Mouse (Mus musculus) right cerebral cortex, postnatal 14 days (tissue): ENCODE measurements around the gene Tanc2.
A peak's percentile ranks its signal among the peaks of the same experiment; 100 is the strongest.

Experiments
- DNase-seq: peaks from one replicate; pipeline ENCODE4 v3.0.0; 2022

The Tanc2 gene

DNA sequence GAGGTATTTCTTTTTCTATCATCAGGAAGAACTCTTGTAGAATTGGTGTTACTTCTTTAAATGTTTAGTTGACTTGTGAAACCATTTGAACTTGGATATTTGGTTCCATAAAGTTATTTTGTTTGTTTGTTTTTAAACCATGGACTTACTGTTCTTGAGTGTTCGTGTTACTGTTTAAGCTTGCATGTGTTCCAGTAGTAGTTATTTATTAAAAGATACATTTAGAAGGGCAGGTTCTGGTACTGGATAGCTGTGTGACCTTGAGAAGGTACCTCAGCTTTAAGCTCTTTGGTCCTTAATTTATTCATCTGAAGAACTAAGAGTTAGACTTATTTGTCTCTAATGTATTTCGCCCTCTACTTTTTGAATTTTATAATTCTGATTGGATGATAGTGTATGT is 64.8 kb downstream of the Tanc2 start:
- DNase-seq, result no peak

DNA sequence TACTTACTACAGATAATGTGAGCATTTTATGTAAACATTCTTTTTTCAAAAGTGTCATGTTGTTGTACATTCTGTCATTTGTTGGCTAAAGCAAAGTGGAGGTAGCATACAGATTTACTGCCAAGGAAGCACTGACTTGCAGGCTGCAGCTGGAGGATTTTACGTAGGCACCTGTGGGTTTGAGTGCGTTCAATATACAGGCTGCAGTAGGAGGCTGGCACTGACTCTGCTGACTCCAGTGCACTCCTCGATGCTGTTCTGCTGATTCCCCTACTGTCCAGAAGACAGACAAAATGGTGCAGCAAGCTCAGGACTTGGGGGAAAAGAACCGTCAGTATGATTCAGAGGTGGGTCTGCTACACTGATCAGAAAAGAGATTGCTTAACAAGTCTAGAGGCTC is 65.5 kb downstream of the Tanc2 start:
- DNase-seq, result no peak

DNA sequence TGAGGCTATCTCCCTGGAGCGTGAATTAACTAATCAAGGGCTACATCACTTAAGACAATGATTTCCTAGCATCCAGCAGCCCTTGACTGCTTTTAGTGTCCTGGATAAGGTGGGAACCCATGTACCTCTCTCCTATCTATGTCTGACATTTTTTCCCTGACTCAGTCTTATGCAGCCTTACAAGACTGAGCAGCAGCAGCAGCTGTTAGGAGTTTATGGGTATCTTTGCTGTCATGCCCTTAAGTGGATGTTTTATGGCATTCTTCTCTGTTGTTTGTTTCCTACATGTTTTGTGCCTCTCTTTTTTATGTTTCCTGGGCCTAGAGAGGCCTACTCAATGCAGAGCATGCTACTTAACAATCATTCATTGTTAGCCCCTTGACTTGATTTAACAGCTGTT is 78.1 kb downstream of the Tanc2 start:
- no peak for DNase-seq

DNA sequence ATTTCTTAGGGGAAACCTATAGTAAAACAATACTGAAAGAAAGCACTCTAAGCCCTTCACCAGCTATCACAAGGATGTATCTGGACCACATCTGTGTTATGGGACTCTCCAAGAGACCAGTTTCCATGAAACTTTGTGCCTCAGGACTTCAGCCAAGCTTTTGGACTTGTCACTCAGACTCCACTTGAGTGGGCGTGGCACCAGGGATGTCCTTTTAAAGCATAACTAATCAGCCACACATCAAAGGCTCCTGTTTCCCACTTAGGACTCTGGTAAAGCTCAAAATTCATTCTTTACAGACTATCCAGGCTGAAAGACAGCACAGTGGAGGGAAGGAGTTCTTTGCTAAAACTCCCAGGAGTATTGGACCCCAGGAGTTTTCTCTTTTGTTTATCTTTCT is 89.2 kb downstream of the Tanc2 start:
- no peak for DNase-seq

DNA sequence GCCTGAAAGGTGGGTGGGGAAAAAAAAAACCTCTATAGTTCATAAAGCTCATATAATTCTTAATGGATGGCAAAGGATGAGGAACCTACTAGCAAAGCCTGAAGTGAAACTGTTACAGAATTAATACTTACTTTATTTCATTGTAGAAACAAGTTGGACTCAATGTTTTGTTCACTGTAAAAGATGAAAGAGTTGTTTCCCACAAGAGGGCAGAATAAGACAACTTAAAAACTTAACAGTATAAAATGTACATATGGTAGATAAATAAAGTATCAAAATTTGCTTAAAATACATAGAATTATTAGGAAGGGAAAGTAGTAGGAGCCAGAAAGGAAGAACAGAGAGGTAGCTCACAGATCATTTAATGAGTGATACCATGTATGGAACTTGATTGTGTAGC is 95.0 kb downstream of the Tanc2 start:
- DNase-seq, result no peak

DNA sequence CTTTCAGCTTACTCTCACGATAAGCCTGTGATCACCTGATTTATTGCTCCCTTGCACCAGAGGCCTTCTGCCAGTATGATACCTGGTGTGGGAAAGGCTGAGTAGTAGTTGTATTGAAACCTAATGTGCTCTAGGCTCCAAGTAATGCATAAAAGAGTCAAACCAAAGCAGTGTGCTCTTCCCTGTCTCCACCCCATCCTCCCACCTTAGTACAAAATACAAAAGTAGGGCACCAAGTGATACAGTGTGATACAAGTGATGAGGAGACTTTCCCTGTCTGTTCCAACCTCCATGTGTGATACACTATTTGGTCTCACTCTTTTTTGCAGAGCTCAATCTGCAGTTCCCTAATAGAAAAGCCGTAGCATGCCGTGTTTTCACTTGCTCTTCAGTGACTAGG is 110.7 kb downstream of the Tanc2 start:
- DNase-seq, result no peak

DNA sequence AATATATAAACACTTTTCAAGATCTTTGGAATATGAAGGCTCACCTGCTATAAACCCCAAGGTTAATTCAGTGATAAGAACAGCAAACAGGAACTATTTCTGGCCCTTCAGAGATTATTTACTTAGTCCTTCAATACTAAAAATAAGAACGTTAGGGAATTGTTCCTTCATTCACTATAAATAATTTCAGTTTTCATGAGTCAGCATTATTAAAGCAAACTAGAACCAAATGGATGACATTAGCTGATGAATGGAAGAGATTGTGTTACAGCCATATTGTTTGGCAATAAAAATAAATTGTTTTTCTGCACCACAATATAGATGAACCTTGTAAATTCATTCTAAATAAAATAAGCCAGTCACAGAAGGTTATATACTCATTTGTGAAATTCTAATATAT is 129.9 kb downstream of the Tanc2 start:
- DNase-seq, result no peak

DNA sequence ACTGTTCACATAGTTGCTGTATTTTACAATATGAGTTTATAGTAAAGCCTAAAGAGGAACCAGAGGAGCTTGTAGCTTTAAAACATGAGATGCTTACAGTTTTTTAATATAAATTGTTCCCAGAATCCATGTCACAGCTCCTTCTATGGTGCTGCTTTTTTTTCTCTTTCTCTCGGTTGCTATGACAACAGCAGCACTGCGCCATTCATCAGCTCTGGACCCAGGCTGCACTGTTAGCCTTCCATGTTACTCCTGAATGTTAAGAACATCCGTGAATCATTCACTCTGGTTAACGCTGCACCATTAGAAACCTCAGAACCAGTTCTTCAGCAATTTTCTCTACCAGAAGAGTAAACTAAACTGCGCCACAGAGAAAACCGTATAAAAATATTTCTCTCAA is 141.8 kb downstream of the Tanc2 start:
- DNase-seq, result peak; percentile 14

DNA sequence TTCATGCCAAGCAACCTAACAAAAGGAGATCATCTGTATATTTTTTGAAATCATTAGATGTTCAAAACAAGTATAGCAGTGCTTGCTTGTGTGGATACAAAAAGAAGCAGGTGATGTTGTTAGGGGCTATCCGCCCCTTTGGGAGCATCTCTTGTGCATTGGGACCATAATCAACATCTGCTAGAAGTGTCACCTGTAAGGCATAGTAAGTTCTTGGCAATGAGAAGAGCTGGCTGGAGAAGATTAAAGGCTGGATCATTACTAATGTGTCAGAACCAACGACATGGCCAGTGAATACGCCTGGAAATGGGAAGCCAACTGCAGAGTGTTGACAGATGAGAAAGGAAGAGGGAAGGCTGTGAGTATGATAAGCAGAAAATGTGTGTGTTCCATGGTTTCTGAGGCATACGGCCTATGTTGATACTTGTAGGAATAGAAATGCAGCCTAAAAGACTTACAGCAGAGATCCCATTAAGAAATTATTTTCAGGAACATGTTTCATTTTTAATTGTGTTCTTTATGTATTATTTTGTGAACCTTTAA is 142.3 kb downstream of the Tanc2 start:
- no peak for DNase-seq

DNA sequence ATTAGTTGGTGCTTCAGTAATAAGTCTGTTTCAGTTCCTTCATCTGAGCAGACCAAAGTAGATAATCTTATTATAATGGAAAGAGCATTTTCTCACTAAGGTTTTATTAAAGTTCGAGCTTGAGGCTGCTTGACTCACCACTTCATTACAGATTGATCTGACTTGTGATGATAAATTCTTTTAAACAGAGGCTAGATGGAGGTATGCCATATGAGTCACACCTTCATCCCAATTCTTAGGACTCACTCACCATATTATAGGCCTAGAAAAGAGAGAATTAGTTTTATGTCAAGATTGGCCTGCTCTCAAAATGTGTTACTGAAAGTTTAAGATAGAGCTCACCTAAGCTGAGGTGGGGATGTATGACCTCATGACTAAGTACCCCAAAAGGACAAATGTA is 153.4 kb downstream of the Tanc2 start:
- DNase-seq, result no peak

DNA sequence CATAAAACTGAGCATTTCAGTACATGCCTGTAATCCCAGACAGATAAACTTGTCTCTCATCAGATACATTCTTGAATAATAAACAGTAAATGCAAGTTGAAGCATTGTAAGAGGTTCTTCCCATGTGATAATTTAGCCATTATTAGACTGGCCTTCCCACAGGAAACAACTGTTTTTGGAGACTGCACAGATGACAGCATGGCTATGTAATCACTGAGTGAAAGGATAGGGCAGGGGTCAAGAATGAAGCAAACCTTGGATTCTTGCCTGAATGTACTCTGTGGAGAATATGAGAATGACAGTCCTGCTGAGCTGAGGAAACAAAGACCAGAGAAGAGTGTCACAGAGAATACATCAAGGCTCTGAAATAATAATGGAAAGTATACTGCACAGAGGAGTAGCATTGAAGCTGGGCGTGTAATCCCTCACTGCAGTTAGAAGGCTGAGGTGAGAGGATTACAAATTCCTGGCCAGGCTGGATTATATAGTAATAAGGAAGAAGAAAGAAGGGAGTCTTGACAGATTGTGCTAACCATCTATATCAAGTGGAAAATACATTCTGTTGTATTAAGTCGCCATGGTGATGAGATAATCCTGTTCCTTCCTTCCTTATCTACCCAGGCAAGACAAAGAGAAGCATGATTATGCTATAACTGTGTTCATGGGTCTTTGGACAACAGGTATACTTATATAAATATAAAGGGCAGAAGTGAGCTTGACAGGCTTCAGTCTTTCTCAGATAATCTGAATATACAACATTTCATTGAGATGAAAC is 159.7 kb downstream of the Tanc2 start:
- DNase-seq, result no peak

DNA sequence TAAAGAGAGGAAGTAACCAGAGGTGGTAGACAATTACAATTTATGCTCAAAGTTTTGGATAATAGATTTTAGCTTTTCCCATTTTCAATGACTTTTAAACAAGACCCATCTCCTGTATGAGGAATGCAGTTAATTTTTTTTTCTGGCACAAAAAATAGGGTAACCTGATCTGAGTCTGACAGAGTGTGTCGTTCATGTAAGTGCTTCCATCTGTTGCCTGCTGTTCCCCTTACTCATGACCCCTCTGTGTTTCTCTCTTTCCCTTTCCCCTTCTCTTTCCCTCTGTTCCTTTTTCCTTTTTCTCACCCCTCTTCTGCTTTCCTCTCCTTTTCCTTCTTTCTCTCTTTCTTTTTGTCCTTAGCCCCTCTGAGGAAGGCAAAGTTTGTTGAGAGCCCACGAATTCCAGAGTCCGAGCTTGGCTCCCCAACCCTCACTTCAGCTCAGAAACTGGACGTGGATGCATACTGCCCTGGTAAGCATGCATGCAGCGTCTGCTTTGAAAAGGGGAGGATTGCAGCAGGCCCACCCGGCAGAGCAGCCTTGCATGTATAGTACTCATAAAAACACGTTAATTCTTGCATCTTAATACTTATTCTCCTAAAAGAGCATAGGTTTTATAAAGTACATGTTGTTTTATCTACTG is 168.9 kb downstream of the Tanc2 start:
- DNase-seq, result no peak

DNA sequence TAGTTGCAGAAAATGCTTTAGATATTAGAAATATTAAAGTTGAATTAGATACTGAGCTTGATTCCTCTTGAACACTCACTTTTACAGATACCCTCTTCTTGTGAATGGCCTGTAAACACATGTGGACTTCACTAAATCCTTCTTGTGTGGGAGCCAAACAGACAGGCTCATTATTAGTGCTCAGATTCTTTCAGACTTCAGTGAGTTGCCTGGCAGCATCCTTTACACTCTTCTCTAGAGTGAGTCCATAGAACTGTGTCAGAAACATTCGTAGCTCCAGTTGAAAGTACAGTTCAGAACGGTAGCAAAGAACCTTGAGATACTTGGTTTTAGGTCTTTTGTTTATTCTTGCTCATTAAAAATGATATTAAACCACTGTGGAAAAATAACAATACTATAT is 169.6 kb downstream of the Tanc2 start:
- DNase-seq, result no peak

DNA sequence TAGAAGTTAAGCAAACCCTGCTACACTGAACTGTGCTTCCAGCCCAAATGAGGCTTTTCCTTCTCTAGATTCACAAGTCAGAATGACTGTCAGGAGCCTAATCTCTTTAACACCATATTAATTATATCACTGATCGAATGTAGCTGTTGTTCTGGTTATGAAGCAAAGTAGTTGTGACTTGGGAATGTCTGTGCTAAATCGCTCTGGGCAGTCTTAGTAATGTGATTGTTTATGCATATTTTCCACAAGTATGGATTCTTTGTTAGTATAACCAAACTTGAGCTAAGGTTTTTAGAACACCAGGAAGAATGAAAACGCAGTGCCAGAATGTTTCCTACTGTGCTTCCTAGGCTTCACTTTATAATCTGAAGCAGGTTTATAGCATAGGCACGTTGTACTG is 170.6 kb downstream of the Tanc2 start:
- no peak for DNase-seq

DNA sequence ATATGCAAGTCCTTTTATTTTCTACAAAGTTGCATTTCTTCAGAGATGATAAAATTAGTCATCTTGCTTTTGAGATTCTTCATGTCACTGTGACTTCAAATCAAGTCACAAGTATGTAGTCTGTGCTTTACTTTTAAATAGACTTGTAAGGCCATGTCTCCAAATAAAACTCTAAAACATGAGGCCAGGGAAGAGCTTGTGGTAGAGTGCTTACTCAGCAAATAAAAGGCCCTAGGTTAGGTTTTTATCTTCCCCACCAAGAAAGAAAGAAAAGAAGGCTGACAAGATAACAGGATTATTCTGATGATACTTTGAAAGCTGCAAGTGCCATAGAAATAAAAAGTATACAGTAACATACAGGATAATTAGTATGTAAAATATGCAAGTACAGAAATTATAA is 188.0 kb downstream of the Tanc2 start:
- no peak for DNase-seq

DNA sequence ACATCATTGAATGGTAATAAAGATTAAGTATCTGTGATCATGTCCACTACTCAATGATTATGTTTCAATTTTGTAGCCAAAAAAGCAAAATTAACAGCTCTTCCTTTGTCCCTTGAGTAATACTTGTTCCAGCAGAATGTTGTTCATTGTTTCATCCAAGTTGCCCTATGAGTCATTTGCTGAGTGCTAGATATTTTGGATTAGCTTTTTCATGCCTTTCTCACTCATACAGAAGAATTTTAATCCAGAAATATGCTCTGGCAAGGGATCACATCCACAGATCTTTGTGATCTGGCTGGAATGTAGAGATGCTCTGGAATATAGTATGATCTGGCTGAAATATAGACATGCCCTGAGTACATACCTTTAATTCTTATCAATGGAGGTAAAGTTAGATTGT is 202.7 kb downstream of the Tanc2 start:
- no peak for DNase-seq

DNA sequence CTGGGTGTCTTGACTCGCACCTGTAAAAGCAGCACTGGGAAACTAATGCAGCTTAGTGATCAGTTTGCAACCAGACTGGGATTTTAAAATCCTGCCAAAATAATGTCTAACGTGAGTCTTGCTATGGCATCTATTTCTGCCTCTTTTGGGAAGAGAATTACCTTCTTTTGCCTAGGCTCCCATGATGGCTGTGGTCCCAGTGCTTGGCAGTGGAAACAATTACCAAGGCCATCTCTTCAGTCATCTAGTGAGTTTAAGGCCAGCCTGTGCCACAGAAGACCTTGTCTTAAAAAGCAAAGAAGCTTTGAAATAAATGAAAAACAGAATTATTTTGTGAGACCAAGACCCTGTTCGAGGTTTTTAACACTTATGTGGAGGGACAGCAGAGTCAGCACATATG is 213.9 kb downstream of the Tanc2 start:
- no peak for DNase-seq

DNA sequence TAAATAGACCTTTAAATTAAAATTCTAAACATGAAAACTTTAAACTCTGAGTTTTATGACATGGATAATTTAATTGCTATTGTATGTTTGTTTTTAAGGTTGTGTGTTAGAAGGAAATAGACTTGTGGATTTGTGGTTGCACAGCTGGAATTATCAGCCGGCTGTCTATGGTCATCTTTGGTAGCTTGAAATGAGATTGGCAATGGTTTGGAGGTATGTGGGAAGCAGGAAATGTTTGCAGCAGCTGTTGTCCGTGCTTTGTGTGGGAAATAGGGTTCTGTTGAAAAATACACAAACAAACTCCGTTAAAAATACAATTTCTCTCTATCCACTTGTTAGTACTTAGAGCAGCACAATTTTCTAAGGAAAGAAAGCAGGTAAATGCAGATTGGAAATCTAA is 215.0 kb downstream of the Tanc2 start:
- DNase-seq, result no peak

DNA sequence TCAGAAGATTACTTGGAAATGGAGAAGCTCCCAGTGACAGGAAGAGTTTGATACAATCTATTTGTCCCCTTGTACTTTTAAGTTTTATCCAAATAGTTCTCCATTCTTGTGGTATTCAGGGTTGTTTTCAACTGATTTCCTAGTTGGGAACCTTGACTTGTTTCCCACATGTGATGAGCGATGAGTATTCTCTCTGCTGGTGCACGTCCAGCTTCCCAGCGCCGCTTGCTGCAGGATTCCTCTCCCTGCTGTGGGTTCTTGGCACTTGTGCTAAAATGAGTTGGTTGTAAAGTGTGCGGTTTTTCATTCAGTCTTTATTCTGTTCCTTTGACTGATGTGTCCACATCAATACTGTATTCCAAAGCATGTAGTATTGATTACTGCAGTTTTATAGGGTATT is 217.3 kb downstream of the Tanc2 start:
- DNase-seq, result no peak

DNA sequence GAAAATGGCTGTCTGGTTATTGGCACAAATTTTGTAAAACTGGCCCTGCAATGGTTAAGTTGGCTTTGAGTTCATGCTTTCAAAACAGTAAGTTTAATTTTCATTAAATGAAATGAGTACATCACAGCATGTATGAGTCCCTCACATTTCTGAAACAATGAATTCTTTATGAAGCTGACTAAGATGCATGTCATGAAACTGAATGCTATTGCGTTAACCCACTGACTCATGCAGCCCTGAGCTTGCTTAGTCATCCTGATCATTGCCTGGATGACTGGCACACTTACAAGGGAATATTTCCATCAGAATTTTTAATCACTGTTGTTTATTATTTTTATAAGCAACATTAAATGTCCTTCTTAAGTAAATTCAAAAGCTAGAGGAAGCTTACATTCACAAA is 233.5 kb downstream of the Tanc2 start:
- no peak for DNase-seq

DNA sequence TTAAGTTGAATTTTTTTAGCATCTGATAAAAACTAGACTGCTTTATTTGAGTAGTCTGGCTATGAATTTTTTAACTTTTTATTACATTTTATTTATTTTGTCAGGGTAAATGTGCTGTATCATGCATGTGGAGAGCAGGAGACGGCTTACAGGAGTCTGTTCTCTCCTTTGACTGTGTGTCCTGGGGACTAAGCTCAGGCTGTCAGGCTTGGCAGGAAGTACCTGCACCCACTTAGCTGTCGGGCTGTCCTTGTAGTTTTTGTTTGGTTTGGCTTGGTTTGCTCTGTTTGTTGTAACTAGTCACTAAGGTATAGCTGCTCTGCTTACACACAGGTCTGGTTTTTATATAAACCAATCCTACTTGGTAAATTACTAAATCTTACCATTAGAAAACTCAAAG is 234.0 kb downstream of the Tanc2 start:
- DNase-seq, result no peak

DNA sequence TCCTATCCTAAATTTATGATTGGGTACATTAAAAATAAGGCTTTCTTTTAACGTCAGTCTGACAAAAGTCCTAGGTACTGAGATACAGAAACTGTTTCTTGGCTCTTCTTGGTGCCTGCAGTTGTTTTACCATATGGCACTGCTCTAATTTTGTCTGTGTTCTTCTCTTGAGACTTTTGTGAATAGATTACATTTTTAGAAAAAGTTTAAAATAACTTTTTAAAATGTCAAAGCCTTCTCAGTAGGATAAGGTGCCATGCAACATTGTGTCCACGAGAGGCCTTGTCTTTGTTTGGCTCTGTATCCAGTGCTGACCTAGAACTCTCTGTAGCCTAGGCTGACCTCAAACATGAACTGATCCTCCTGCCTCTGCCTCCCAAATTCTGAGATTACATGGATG is 238.4 kb downstream of the Tanc2 start:
- no peak for DNase-seq

DNA sequence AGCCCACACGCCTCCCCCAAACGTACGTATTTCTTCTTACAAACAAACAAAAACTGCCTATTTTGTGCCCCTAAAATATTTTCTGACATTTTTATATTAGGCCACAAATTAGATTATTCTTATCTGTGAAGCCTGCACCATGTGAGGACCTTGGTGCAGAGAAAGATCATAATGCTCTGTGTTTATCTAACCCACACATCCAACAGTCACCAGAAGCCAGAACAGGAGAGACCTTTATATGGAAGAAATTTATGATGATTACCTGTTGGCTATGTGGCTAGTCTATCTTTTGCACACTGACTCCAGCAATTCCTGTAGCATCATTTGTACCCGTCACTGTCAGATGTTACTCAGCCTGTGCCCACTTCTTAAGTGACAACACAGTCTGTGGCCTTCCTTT is 245.4 kb downstream of the Tanc2 start:
- DNase-seq, result no peak

DNA sequence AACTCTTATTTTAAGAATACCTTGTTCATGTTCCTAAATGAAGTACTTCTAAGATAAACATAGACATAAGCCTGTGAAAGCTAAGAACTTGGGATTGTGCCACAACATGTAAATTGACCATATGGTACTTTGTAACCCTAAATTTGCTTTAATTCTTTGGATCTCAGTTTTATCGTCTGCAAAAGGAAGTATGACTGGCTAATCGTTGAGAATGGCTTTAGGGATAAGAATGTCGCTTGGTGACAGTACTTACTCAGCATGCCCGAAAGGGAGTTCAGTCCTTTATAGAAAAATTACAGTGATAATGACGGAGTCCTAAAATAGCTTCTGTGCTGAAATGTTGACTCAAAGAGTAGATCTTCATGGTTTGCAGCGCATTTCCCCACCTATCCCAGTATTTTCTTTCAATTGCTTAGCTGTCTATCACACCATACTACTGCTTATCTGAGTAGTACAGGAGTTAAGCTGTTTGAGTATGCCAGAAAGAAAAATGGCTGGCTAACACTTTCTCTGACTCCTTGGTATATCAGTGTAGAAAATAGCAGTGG is 246.6 kb downstream of the Tanc2 start:
- DNase-seq, result no peak

DNA sequence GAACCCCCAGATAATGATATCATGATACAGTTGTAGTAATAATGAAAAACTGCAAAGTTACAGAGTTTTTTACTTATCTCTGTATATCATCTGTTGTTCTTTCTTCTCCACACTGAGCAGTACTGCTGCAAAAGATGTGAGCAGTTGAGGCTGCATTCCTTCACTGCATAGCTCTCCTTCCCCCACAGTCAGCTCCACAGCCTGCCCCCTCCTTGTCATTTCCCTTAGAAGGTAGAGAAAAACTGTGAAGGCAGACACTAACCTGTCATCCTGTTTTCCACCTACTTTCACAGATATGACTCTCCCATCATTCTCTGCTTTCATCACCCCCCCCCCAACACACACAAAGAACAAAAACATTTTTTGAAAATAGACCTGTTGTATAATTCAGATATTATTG is 248.2 kb downstream of the Tanc2 start:
- DNase-seq, result no peak
